Mouse (Mus musculus) MEL (cell line): ENCODE results near the gene Mier2. TPM values are rescaled to one million over a fixed set of nuclear protein-coding genes. Genes with fewer than 3 reads are reported as not detected.

Experiments used
- DNase-seq: peaks from one replicate; pipeline ENCODE4 v3.0.0; 2011; ENCODE audit warnings: low read depth, low spot score
- H3K27ac ChIP-seq: 2 replicates; pipeline ENCODE4 v1.5.1; 2012; ENCODE audit warnings: low read depth, mild to moderate bottlenecking, control low read depth, low read length, moderate library complexity; ENCODE audit not compliant: control insufficient read depth
- H3K27me3 ChIP-seq, 2 experiments: fragments of 150-350 bp in 1 of 2; sonication (generic) in 1 of 2; 2 replicates each; pipeline ENCODE4 v1.6.1; 2012; ENCODE audit warnings: low read length in 2 of 2, mild to moderate bottlenecking in 2 of 2, improper control_type of control experiment in 1 of 2, moderate library complexity in 1 of 2; ENCODE audit not compliant: insufficient read depth in 2 of 2, control insufficient read depth in 1 of 2
- H3K36me3 ChIP-seq, 2 experiments: 2 replicates each; pipeline ENCODE4 v1.6.1; 2012 to 2014; ENCODE audit warnings: low read length in 2 of 2, improper control_type of control experiment in 1 of 2, inconsistent platforms in 1 of 2, mild to moderate bottlenecking in 1 of 2; ENCODE audit not compliant: insufficient read depth in 2 of 2, control insufficient read depth in 1 of 2
- H3K4me1 ChIP-seq, 2 experiments: fragments of 150-350 bp in 1 of 2; sonication (generic) in 1 of 2; 2 replicates each; pipeline ENCODE4 v1.6.1; 2012; ENCODE audit warnings: low read length in 2 of 2, improper control_type of control experiment in 1 of 2, mild to moderate bottlenecking in 1 of 2; ENCODE audit not compliant: insufficient read depth in 2 of 2, control insufficient read depth in 1 of 2
- H3K4me3 ChIP-seq, 2 experiments: fragments of 150-350 bp in 1 of 2; sonication (generic) in 1 of 2; 2 replicates each; pipeline ENCODE4 v1.5.1; 2012; ENCODE audit warnings: low read depth in 2 of 2, low read length in 2 of 2, mild to moderate bottlenecking in 2 of 2, moderate library complexity in 2 of 2, control low read depth in 1 of 2, improper control_type of control experiment in 1 of 2; ENCODE audit not compliant: control insufficient read depth in 1 of 2, insufficient read depth in 1 of 2
- H3K79me2 ChIP-seq: 2 replicates; pipeline ENCODE4 v1.6.1; 2012; ENCODE audit warnings: mild to moderate bottlenecking, low read length, moderate library complexity; ENCODE audit not compliant: control insufficient read depth, poor library complexity, insufficient read depth
- H3K9ac ChIP-seq: 2 replicates; pipeline ENCODE4 v1.6.1; 2012; ENCODE audit warnings: low read depth, mild to moderate bottlenecking, control low read depth, low read length, moderate library complexity; ENCODE audit not compliant: control insufficient read depth, poor library complexity, severe bottlenecking
- H3K9me3 ChIP-seq: fragments of 150-350 bp; sonication (generic); replicated peaks from 2 replicates; pipeline ENCODE4 v1.6.1; 2012; ENCODE audit warnings: mild to moderate bottlenecking, low read length, improper control_type of control experiment, moderate library complexity; ENCODE audit not compliant: insufficient read depth
- BHLHE40 ChIP-seq: IDR thresholded peaks from 2 replicates; pipeline ENCODE4 v1.6.1; 2012; ENCODE audit warnings: low read depth, mild to moderate bottlenecking, inconsistent platforms, low read length, improper control_type of control experiment, borderline replicate concordance
- CTCF ChIP-seq, 3 experiments: IDR thresholded peaks in 2 of 3; conservative IDR thresholded peaks in 1 of 3; 2 replicates each; pipeline ENCODE4 v1.5.1; 2011 to 2012; ENCODE audit warnings: low read length in 3 of 3, low read depth in 2 of 3, mild to moderate bottlenecking in 2 of 3, improper control_type of control experiment in 1 of 3, inconsistent platforms in 1 of 3, mixed read lengths in 1 of 3, moderate library complexity in 1 of 3; ENCODE audit not compliant: control insufficient read depth in 1 of 3, insufficient read depth in 1 of 3, poor library complexity in 1 of 3, severe bottlenecking in 1 of 3
- E2F4 ChIP-seq: IDR thresholded peaks from 2 replicates; pipeline ENCODE4 v1.6.1; 2011; ENCODE audit warnings: low read depth, low read length, improper control_type of control experiment, borderline replicate concordance
- ELF1 ChIP-seq: IDR thresholded peaks from 2 replicates; pipeline ENCODE4 v1.6.1; 2014; ENCODE audit warnings: low read depth, mild to moderate bottlenecking, inconsistent platforms, low read length, improper control_type of control experiment, moderate library complexity
- EP300 ChIP-seq, 2 experiments: IDR thresholded peaks; 2 replicates each; pipeline ENCODE4 v1.6.1; 2011; ENCODE audit warnings: improper control_type of control experiment in 2 of 2, low read length in 2 of 2, low read depth in 1 of 2, mild to moderate bottlenecking in 1 of 2
- ETS1 ChIP-seq: IDR thresholded peaks from 2 replicates; pipeline ENCODE4 v1.6.1; 2012; ENCODE audit warnings: low read depth, mild to moderate bottlenecking, inconsistent platforms, low read length, improper control_type of control experiment, moderate library complexity
- GATA1 ChIP-seq: IDR thresholded peaks from 2 replicates; pipeline ENCODE4 v1.6.1; 2011; ENCODE audit warnings: low read depth, low read length, improper control_type of control experiment
- HCFC1 ChIP-seq: IDR thresholded peaks from 2 replicates; pipeline ENCODE4 v1.6.1; 2012; ENCODE audit warnings: low read depth, mild to moderate bottlenecking, inconsistent platforms, low read length, improper control_type of control experiment, moderate library complexity
- MAX ChIP-seq: IDR thresholded peaks from 2 replicates; pipeline ENCODE4 v1.6.1; 2011; ENCODE audit warnings: low read length, improper control_type of control experiment
- MAZ ChIP-seq: IDR thresholded peaks from 2 replicates; pipeline ENCODE4 v1.6.1; 2012; ENCODE audit warnings: low read depth, mild to moderate bottlenecking, inconsistent platforms, low read length, improper control_type of control experiment
- MEF2A ChIP-seq: IDR thresholded peaks from 2 replicates; pipeline ENCODE4 v1.6.1; 2014; ENCODE audit warnings: low read depth, mild to moderate bottlenecking, inconsistent platforms, low read length, improper control_type of control experiment; ENCODE audit not compliant: poor library complexity, insufficient replicate concordance, severe bottlenecking; ENCODE audit errors: extremely low read depth
- MYB ChIP-seq: IDR thresholded peaks from 2 replicates; pipeline ENCODE4 v1.6.1; 2011; ENCODE audit warnings: mild to moderate bottlenecking, low read depth, low read length, improper control_type of control experiment
- MYC ChIP-seq: IDR thresholded peaks from 2 replicates; pipeline ENCODE4 v1.6.1; 2011; ENCODE audit warnings: low read depth, mild to moderate bottlenecking, low read length, improper control_type of control experiment, moderate library complexity
- NELFE ChIP-seq: IDR thresholded peaks from 2 replicates; pipeline ENCODE4 v1.6.1; 2011; ENCODE audit warnings: low read depth, low read length, improper control_type of control experiment
- NRF1 ChIP-seq: IDR thresholded peaks from 2 replicates; pipeline ENCODE4 v1.6.1; 2014; ENCODE audit warnings: low read depth, mild to moderate bottlenecking, inconsistent platforms, low read length, improper control_type of control experiment, moderate library complexity; ENCODE audit not compliant: poor library complexity, insufficient read depth, severe bottlenecking
- POLR2AphosphoS2 ChIP-seq: IDR thresholded peaks from 2 replicates; pipeline ENCODE4 v1.6.1; 2011; ENCODE audit warnings: low read length, improper control_type of control experiment
- POLR2AphosphoS5 ChIP-seq: IDR thresholded peaks from 2 replicates; pipeline ENCODE4 v1.6.1; 2012; ENCODE audit warnings: low read depth, borderline replicate concordance, mild to moderate bottlenecking, inconsistent platforms, low read length, moderate library complexity, mixed read lengths
- RCOR1 ChIP-seq: IDR thresholded peaks from 2 replicates; pipeline ENCODE4 v1.6.1; 2012; ENCODE audit warnings: low read depth, mild to moderate bottlenecking, inconsistent platforms, low read length, improper control_type of control experiment
- SIN3A ChIP-seq: IDR thresholded peaks from 2 replicates; pipeline ENCODE4 v1.6.1; 2012; ENCODE audit warnings: low read length, improper control_type of control experiment, inconsistent platforms
- TBP ChIP-seq: IDR thresholded peaks from 2 replicates; pipeline ENCODE4 v1.8.0; 2011; ENCODE audit warnings: low read depth, low read length, improper control_type of control experiment
- UBTF ChIP-seq: IDR thresholded peaks from 2 replicates; pipeline ENCODE4 v1.6.1; 2012; ENCODE audit warnings: low read depth, mild to moderate bottlenecking, inconsistent platforms, low read length, improper control_type of control experiment, moderate library complexity, borderline replicate concordance; ENCODE audit not compliant: insufficient read depth
- USF1 ChIP-seq: IDR thresholded peaks from 2 replicates; pipeline ENCODE4 v1.6.1; 2014; ENCODE audit warnings: low read depth, mild to moderate bottlenecking, inconsistent platforms, low read length, improper control_type of control experiment, moderate library complexity
- ZC3H11A ChIP-seq: IDR thresholded peaks from 2 replicates; pipeline ENCODE4 v1.6.1; 2012; ENCODE audit warnings: low read depth, mild to moderate bottlenecking, inconsistent platforms, low read length, improper control_type of control experiment
- ZKSCAN1 ChIP-seq: IDR thresholded peaks from 2 replicates; pipeline ENCODE4 v1.6.1; 2012; ENCODE audit warnings: low read depth, mild to moderate bottlenecking, inconsistent platforms, low read length, improper control_type of control experiment, moderate library complexity
- ZMIZ1 ChIP-seq: IDR thresholded peaks from 2 replicates; pipeline ENCODE4 v1.6.1; 2012; ENCODE audit warnings: low read depth, mild to moderate bottlenecking, inconsistent platforms, low read length, improper control_type of control experiment, moderate library complexity
- ZNF384 ChIP-seq: IDR thresholded peaks from 2 replicates; pipeline ENCODE4 v1.6.1; 2012; ENCODE audit warnings: low read depth, mild to moderate bottlenecking, inconsistent platforms, low read length, improper control_type of control experiment
- polyA plus RNA-seq, 2 experiments: library from polyadenylated mRNA; stranded (reverse) in 1 of 2; unstranded in 1 of 2; fragments of >175 nt in 1 of 2; fragments of >200 nt in 1 of 2; gene quantifications; 2 replicates each; pipeline versions ENCODE4 v1.2.1 to v1.2.4; 2012; ENCODE audit warnings: low replicate concordance in 2 of 2, low read depth in 1 of 2; ENCODE audit not compliant: insufficient read length in 2 of 2, insufficient read depth in 1 of 2, missing spikeins in 1 of 2
- total RNA-seq: library from RNA; depleted of rRNA; stranded (reverse); fragments of 300-350 nt; gene quantifications from 2 replicates; pipeline ENCODE4 v1.2.3, GENCODE M21; 2012

The Mier2 gene
- total and polyA plus RNA-seq, 3 experiments: 24.8 to 36.2 TPM; not detected in 1

- no peaks in the 10 kb centered on the region for H3K4me1 ChIP-seq
- H3K4me3 ChIP-seq: no peak overlapping the region
- no peak for TF ChIP-seq MYC
- H3K27ac ChIP-seq: no peak overlapping the region
- DNase-seq: no peak
- H3K36me3 ChIP-seq: no peaks in the 10 kb centered on the region
- H3K9ac ChIP-seq: no peak overlapping the region
- H3K79me2 ChIP-seq: no peaks in the 10 kb centered on the region
- peaks cover 0 to 2% of the 10 kb centered on the region in 2 experiments; a peak in 1 of 4 replicates for H3K27me3 ChIP-seq
- H3K9me3 ChIP-seq: no peaks in the 10 kb centered on the region
Measured at GRCm38 (mm10) chr10:79574796-79575195, 19.8 kb upstream of the Mier2 start.

DNA sequence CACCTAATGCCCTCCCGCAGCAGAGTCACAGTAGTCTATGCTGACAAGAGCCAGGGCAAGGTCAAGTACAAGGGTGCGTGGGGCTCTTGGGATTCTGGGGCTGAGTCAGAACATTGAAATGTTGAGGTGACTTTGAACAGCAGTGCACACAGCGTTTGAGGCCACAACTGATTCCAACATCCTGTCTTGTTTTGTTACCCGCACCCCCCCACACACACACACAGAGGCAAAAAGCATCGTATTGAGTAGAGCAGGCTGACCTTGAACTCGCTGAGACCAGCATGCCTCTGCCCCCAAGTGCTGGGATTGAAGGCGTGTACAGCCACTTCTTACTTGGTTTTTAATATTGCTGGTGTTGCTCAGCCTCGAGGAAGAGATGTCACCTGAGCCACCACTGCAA lies 19.4 kb upstream of the Mier2 start:
- TF ChIP-seq GATA1 (no peak), SIN3A (no peak), ZNF384 (no peak), TBP (no peak), HCFC1 (no peak), EP300 (IDR thresholded peaks at IDR 0.05; ENCODE audit: low read depth in 1 of 2, low read length in 2 of 2) (no peak), POLR2AphosphoS5 (no peak), MAX (no peak), MAZ (no peak), NELFE (no peak), ELF1 (no peak), E2F4 (no peak), UBTF (no peak), BHLHE40 (no peak), ZKSCAN1 (no peak)
- TF ChIP-seq, all 39 proteins: peak for 0
- Histone ChIP-seq H3K27ac (no peak overlapping the region), H3K4me3 (no peak overlapping the region), H3K4me1 (no peaks in the 10 kb centered on the region), H3K9me3 (no peaks in the 10 kb centered on the region), H3K36me3 (no peaks in the 10 kb centered on the region), H3K79me2 (no peaks in the 10 kb centered on the region), H3K27me3 (peaks cover 0 to 2% of the 10 kb centered on the region in 2 experiments; a peak in 1 of 4 replicates), H3K9ac (no peak overlapping the region)
- no peak for DNase-seq

DNA sequence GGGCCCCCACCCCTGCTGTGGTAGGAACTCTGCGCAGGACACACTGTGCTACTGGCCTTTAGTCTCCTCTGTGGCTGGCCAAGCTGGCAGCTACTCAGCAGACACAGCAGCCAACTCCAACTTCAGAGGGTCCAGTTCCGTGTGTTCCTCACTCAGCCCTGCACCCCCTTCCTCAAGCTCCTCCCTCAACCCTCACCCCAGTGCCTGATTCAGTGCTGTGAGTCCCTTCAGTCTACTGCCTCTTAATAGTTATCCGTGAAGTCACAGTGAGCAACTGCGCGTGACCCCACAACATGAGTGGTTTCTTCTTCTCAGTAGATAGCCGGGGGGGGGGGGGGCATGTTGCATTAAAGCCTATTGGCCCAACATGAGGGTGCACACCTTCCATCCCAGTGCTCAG lies 18.6 kb upstream of the Mier2 start:
- Histone ChIP-seq H3K36me3 (no peaks in the 10 kb centered on the region), H3K9ac (no peak overlapping the region), H3K27me3 (peaks cover 0 to 2% of the 10 kb centered on the region in 2 experiments; a peak in 1 of 4 replicates), H3K79me2 (no peaks in the 10 kb centered on the region), H3K4me1 (no peaks in the 10 kb centered on the region), H3K9me3 (no peaks in the 10 kb centered on the region), H3K4me3 (no peak overlapping the region), H3K27ac (no peak overlapping the region)
- no peak for DNase-seq
- TF ChIP-seq MEF2A: no peak
- no peak for TF ChIP-seq UBTF
- no peak for TF ChIP-seq ZMIZ1
- TF ChIP-seq MAX: no peak
- no peak for TF ChIP-seq E2F4
- TF ChIP-seq ZC3H11A: no peak
- TF ChIP-seq CTCF (IDR thresholded peaks at IDR 0.05 in 2 of 3, conservative IDR thresholded peaks at IDR 0.05 in 1 of 3; ENCODE audit: control insufficient read depth in 1 of 3, insufficient read depth in 1 of 3, low read depth in 2 of 3, low read length in 3 of 3, poor library complexity in 1 of 3, severe bottlenecking in 1 of 3): no peak
- TF ChIP-seq HCFC1: no peak
- no peak for TF ChIP-seq POLR2AphosphoS2
- no peak for TF ChIP-seq USF1
- TF ChIP-seq NRF1: no peak
- no peak for TF ChIP-seq MYB
- no peak for TF ChIP-seq RCOR1
- no peak for TF ChIP-seq ETS1
- TF ChIP-seq POLR2AphosphoS5: no peak
- no peak for TF ChIP-seq SIN3A
